14 mouse cellular contexts compared by ENCODE assay signal in the genomic region with DNA sequence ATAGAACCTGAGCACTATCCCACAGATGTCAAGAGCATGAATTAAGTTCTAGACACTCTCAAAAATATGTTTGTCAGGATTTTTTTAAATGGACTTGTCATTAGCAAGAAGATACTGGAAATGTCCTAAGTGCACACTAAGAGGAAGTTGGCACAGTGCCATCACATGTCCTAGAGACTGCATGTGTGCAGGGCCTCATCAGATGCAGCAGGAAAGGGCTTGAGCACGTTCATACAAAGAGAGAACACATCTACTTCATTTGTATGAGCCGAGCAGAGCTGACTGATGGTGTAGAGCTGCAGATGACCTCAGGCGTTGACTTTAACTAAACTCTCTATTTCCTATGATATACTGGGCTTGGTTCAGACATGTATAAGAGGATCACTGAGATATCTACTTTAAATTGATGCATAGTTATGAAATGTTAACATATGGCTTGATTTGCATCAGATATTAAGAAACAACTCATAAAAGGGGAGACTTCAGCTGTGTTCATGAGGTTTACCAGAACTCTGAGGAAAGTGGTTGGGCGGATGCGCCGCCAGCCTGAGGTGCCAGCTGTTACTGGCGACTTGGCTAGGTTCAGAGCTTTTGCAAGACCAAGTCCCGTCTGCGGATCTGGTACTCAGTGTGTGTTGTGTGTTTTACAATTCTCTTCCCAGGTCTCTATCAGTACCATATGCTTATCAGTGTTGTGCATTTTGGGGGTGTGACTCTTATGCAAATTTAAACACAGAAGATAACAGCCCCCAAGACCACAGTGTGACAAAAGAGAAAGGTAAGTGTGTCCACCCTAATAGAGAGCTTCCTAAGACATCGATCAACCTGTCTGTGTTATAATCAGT. TPM values are rescaled to one million over a fixed set of nuclear protein-coding genes. Genes with fewer than 3 reads are reported as not detected.
DNase-seq lines count a peak whose midpoint lies in the region; ATAC-seq and TF ChIP-seq lines count a peak whose summit lies in the region.
"Had no signal": no experiment of that assay in that cellular context is flagged by ENCODE, and none has a peak within 500 bp of the region (broad histone marks: within the 10 kb centered on the region; RNA-seq: fewer than 3 reads in every experiment).

No protein-coding gene starts in this region.

- no peak overlapping the region for H3K9ac ChIP-seq in heart, embryonic 12.5 days
- H3K9ac ChIP-seq in heart, adult 2 months (ENCODE audit: low read depth, low read length): no peak overlapping the region
- H3K9ac ChIP-seq in liver, embryonic 15.5 days: 0 out of 2 replicates have a peak overlapping the region, but pooled peaks have one; percentile 0
- H3K9ac ChIP-seq: embryonic facial prominence, embryonic 15.5 days; kidney, embryonic 15.5 days had no signal

- peak; percentile 36; the same call in 1 of the 2 replicates for ATAC-seq in heart, embryonic 12.5 days (ENCODE audit: insufficient number of reproducible peaks, low FRiP score)
- ATAC-seq in hematopoietic stem cell, adult 5-6 weeks (replicated peaks in 1 of 2; ENCODE audit: insufficient read depth in 1 of 2, low FRiP score in 2 of 2, low TSS enrichment in 1 of 2, low read depth in 1 of 2, poor library complexity in 2 of 2, severe bottlenecking in 2 of 2): 0 out of 4 replicates have a peak, but pooled peaks have one; percentile 27 to 34
- peak; percentile 89 for ATAC-seq in liver, embryonic 15.5 days (ENCODE audit: insufficient read depth)
- ATAC-seq: hindbrain, embryonic 16.5 days had no signal

- no peak overlapping the region for H3K4me2 ChIP-seq in heart, embryonic 12.5 days
- H3K4me2 ChIP-seq in liver, embryonic 15.5 days: peak overlapping the region; percentile 50
- H3K4me2 ChIP-seq: embryonic facial prominence, embryonic 15.5 days; kidney, embryonic 15.5 days had no signal

- H3K79me2 ChIP-seq in heart, adult 2 months (replicated peaks; ENCODE audit: control insufficient read depth, insufficient read depth, low read length): no peaks in the 10 kb centered on the region

- intact Hi-C loops in heart, adult 2 months (cut with DNase I): no loop called here

- no peak overlapping the region for H3K4me3 ChIP-seq in heart, embryonic 12.5 days
- H3K4me3 ChIP-seq in heart, adult 2 months: no peak overlapping the region
- no peak overlapping the region for H3K4me3 ChIP-seq in liver, embryonic 15.5 days (replicated peaks)
- no peak overlapping the region for H3K4me3 ChIP-seq in kidney, adult 2 months (ENCODE audit: insufficient read depth, low read depth, low read length)
- H3K4me3 ChIP-seq: embryonic facial prominence, embryonic 15.5 days; kidney, embryonic 15.5 days had no signal

- TF ChIP-seq EP300 in heart, adult 2 months (IDR thresholded peaks at IDR 0.05; ENCODE audit: insufficient read depth, low read depth, low read length): no peak

- H3K9me3 ChIP-seq in heart, embryonic 12.5 days (replicated peaks): no peaks in the 10 kb centered on the region
- no peaks in the 10 kb centered on the region for H3K9me3 ChIP-seq in liver, embryonic 15.5 days (replicated peaks)
- H3K9me3 ChIP-seq: embryonic facial prominence, embryonic 15.5 days; kidney, embryonic 15.5 days had no signal

- no peak overlapping the region for H3K27ac ChIP-seq in heart, embryonic 12.5 days (ENCODE audit: poor library complexity, severe bottlenecking)
- H3K27ac ChIP-seq in heart, adult 2 months: no peak overlapping the region
- peak overlapping the region; percentile 76 for H3K27ac ChIP-seq in liver, embryonic 15.5 days (replicated peaks)
- H3K27ac ChIP-seq in kidney, adult 2 months (ENCODE audit: insufficient read depth, low read depth, low read length): no peak overlapping the region
- H3K27ac ChIP-seq: embryonic facial prominence, embryonic 15.5 days; kidney, embryonic 15.5 days; macrophage had no signal

- no peaks in the 10 kb centered on the region for H3K27me3 ChIP-seq in heart, embryonic 12.5 days (replicated peaks)
- H3K27me3 ChIP-seq in heart, adult 2 months (ENCODE audit: control insufficient read depth, insufficient read depth, low read length): no peaks in the 10 kb centered on the region
- no peaks in the 10 kb centered on the region for H3K27me3 ChIP-seq in liver, embryonic 15.5 days
- no peaks in the 10 kb centered on the region for H3K27me3 ChIP-seq in kidney, adult 2 months (replicated peaks; ENCODE audit: control insufficient read depth, insufficient read depth, low read length)
- H3K27me3 ChIP-seq: embryonic facial prominence, embryonic 15.5 days; kidney, embryonic 15.5 days had no signal

- WGBS in heart, embryonic 12.5 days: 84% methylated on average over 10 of the region's 10 CpGs
- whole genome bisulfite sequencing in heart, adult 2 months: 85% methylated on average over 10 of the region's 10 CpGs
- WGBS in liver, embryonic 15.5 days (ENCODE audit: insufficient replicate concordance): 41% methylated on average over 10 of the region's 10 CpGs
- 85% methylated on average over 10 of the region's 10 CpGs for WGBS in kidney, adult 2 months

- 0 out of 2 replicates have a peak, but pooled peaks cover 2% of the 10 kb centered on the region for H3K4me1 ChIP-seq in heart, embryonic 12.5 days (replicated peaks)
- H3K4me1 ChIP-seq in heart, adult 2 months (ENCODE audit: control insufficient read depth, insufficient read depth, low read length): no peaks in the 10 kb centered on the region
- peaks cover 43% of the 10 kb centered on the region for H3K4me1 ChIP-seq in liver, embryonic 15.5 days (replicated peaks)
- H3K4me1 ChIP-seq in kidney, adult 2 months (ENCODE audit: control insufficient read depth, insufficient read depth, low read length): no peaks in the 10 kb centered on the region
- H3K4me1 ChIP-seq: embryonic facial prominence, embryonic 15.5 days; kidney, embryonic 15.5 days had no signal

- peaks cover 48% of the 10 kb centered on the region for H3K36me3 ChIP-seq in heart, embryonic 12.5 days
- no peaks in the 10 kb centered on the region for H3K36me3 ChIP-seq in heart, adult 2 months (ENCODE audit: control insufficient read depth, insufficient read depth, low read length)
- peaks cover 14% of the 10 kb centered on the region for H3K36me3 ChIP-seq in liver, embryonic 15.5 days (replicated peaks)
- H3K36me3 ChIP-seq in kidney, adult 2 months (ENCODE audit: control insufficient read depth, insufficient read depth, low read length): peaks cover 18% of the 10 kb centered on the region

- DNase-seq in heart, adult 2 months: no peak
- peak; percentile 68 for DNase-seq in c-Kit-positive CD71-positive TER-119-negative erythroid progenitor cells, embryonic 14.5 days (ENCODE audit: low read depth)
- DNase-seq in kidney, adult 2 months: no peak
- no peak for DNase-seq in right cerebral cortex, adult 18-20 months
- DNase-seq in embryo, embryonic 10.5 days (ENCODE audit: low spot score): no peak
- DNase-seq: adrenal gland, postnatal 14 days; retina, postnatal 1 day had no signal

- no peak for TF ChIP-seq CTCF in heart, adult 2 months (IDR thresholded peaks at IDR 0.05)
- TF ChIP-seq CTCF in kidney, adult 2 months (conservative IDR thresholded peaks at IDR 0.05; ENCODE audit: insufficient read depth, insufficient read length, low read depth, low read length): no peak

- TF ChIP-seq POLR2A in heart, adult 2 months (IDR thresholded peaks at IDR 0.05; ENCODE audit: insufficient read depth, low read depth, low read length): no peak
- TF ChIP-seq POLR2A in kidney, adult 2 months (IDR thresholded peaks at IDR 0.05; ENCODE audit: low read depth, low read length): no peak

RNA-seq across cellular contexts. Expression of gene Ccdc34, which starts 10.0 kb away (rescaled TPM):
- 28.7 and 32.3 TPM in 2 replicates for polyA plus RNA-seq in heart, embryonic 12.5 days (2016; fragmentation: Nextera tagmentation; extraction: Ambion mirVana)
- 1 to 10 TPM; 4.1 to 4.6 TPM for total RNA-seq in heart, adult 2 months (2021)
- polyA plus RNA-seq in heart, adult 2 months (2012; rRNA removed): 1.8 and 2.3 TPM in 2 replicates
- 50.1 and 58.3 TPM in 2 replicates for total RNA-seq in hematopoietic stem cell, adult 5-6 weeks (2017)
- 16.7 and 19.4 TPM in 2 replicates for polyA plus RNA-seq in liver, embryonic 15.5 days (2015; fragmentation: Nextera tagmentation; extraction: Ambion mirVana)
- 4.2 and 4.6 TPM in 2 replicates for polyA plus RNA-seq in kidney, adult 2 months (2012; rRNA removed)

Comparison
In these comparisons a context has a peak if more than half of its experiments do, and no peak if none do; other contexts are left out.
1. ATAC-seq: peak in every context shown above with its lines; median percentile 89 in liver, embryonic 15.5 days; 36 in heart, embryonic 12.5 days; 30 in hematopoietic stem cell, adult 5-6 weeks.